Comparison of ENCODE assay signal across 8 mouse cellular contexts in genomic region chr4:55294255-55294687, GRCm38 (mm10). TPM values are rescaled to one million over a fixed set of nuclear protein-coding genes. Genes with fewer than 3 reads are reported as not detected.
DNase-seq lines count a peak whose midpoint lies in the region; ATAC-seq and TF ChIP-seq lines count a peak whose summit lies in the region.

No protein-coding gene starts in this region.

- peaks cover 19% of the 10 kb centered on the region for H3K4me1 ChIP-seq in heart, embryonic 13.5 days
- no peaks in the 10 kb centered on the region for H3K4me1 ChIP-seq in heart, adult 2 months (ENCODE audit: control insufficient read depth, insufficient read depth, low read length)
- H3K4me1 ChIP-seq in midbrain, embryonic 14.5 days (ENCODE audit: control insufficient read depth, insufficient read depth, low read length), result peaks cover 18% of the 10 kb centered on the region

- H3K4me3 ChIP-seq in heart, embryonic 13.5 days, result peak overlapping the region; percentile 57
- H3K4me3 ChIP-seq in heart, adult 2 months, result no peak overlapping the region
- peak overlapping the region; percentile 32 for H3K4me3 ChIP-seq in midbrain, embryonic 14.5 days (replicated peaks; ENCODE audit: low read depth, low read length)

- H3K27me3 ChIP-seq in heart, embryonic 13.5 days (replicated peaks), result no peaks in the 10 kb centered on the region
- H3K27me3 ChIP-seq in heart, adult 2 months (ENCODE audit: control insufficient read depth, insufficient read depth, low read length), result no peaks in the 10 kb centered on the region; the same call in 1 of the 2 replicates
- no peaks in the 10 kb centered on the region for H3K27me3 ChIP-seq in midbrain, embryonic 14.5 days (ENCODE audit: control insufficient read depth, insufficient read depth, low read length)

- 1% methylated on average over 14 of the region's 14 CpGs for WGBS in heart, embryonic 13.5 days
- under 1% methylated on average over 14 of the region's 14 CpGs for WGBS in heart, adult 2 months
- WGBS in midbrain, embryonic 14.5 days, result under 1% methylated on average over 14 of the region's 14 CpGs

- peak overlapping the region; percentile 78 for H3K4me2 ChIP-seq in heart, embryonic 13.5 days
- H3K4me2 ChIP-seq in midbrain, embryonic 14.5 days (ENCODE audit: low read length), result peak overlapping the region; percentile 63

- peak overlapping the region; percentile 77 for H3K9ac ChIP-seq in heart, embryonic 13.5 days
- no peak overlapping the region for H3K9ac ChIP-seq in heart, adult 2 months (ENCODE audit: low read depth, low read length)
- peak overlapping the region; percentile 70 for H3K9ac ChIP-seq in midbrain, embryonic 14.5 days (replicated peaks; ENCODE audit: low read length)

- H3K27ac ChIP-seq in heart, embryonic 13.5 days (replicated peaks), result peak overlapping the region; percentile 50; the same call in 1 of the 2 replicates
- no peak overlapping the region for H3K27ac ChIP-seq in heart, adult 2 months
- peak overlapping the region; percentile 94 for H3K27ac ChIP-seq in midbrain, embryonic 14.5 days (replicated peaks; ENCODE audit: low read depth, low read length)

- TF ChIP-seq POLR2A in heart, adult 2 months (IDR thresholded peaks at IDR 0.05; ENCODE audit: insufficient read depth, low read depth, low read length), result no peak
- peak; percentile 26; the same call in 1 of the 2 replicates for TF ChIP-seq POLR2A in brain, embryonic 14.5 days (IDR thresholded peaks at IDR 0.05; ENCODE audit: borderline replicate concordance, extremely low read depth, insufficient read depth, insufficient read length, poor library complexity, severe bottlenecking)

- no peaks in the 10 kb centered on the region for H3K36me3 ChIP-seq in heart, embryonic 13.5 days
- no peaks in the 10 kb centered on the region for H3K36me3 ChIP-seq in heart, adult 2 months (ENCODE audit: control insufficient read depth, insufficient read depth, low read length)
- no peaks in the 10 kb centered on the region for H3K36me3 ChIP-seq in midbrain, embryonic 14.5 days (ENCODE audit: control insufficient read depth, insufficient read depth, low read length)

- ATAC-seq in heart, embryonic 13.5 days (ENCODE audit: extremely low read depth, insufficient number of reproducible peaks, low FRiP score, low TSS enrichment), result no peak
- peak; percentile 94 for ATAC-seq in midbrain, embryonic 14.5 days (ENCODE audit: low FRiP score, low TSS enrichment)
- no peak for ATAC-seq in inflammation-experienced regulatory T-cells, adult 6 months

- TF ChIP-seq CTCF in heart, adult 2 months (IDR thresholded peaks at IDR 0.05), result no peak
- TF ChIP-seq CTCF in brain, embryonic 14.5 days (IDR thresholded peaks at IDR 0.05; ENCODE audit: borderline replicate concordance, extremely low read depth, insufficient read depth, insufficient read length), result no peak

- H3K79me2 ChIP-seq in heart, adult 2 months (replicated peaks; ENCODE audit: control insufficient read depth, insufficient read depth, low read length), result no peaks in the 10 kb centered on the region

- TF ChIP-seq EP300 in heart, adult 2 months (IDR thresholded peaks at IDR 0.05; ENCODE audit: insufficient read depth, low read depth, low read length), result no peak

- no peak for DNase-seq in heart, adult 2 months
- peak; percentile 98 for DNase-seq in brain, embryonic 14.5 days (ENCODE audit: low read depth)
- peak; percentile 30 to 43 for DNase-seq in frontal cortex, postnatal 36 days (ENCODE audit: low spot score in 2 of 2)
- peak; percentile 56 to 62 for DNase-seq in layer of hippocampus, postnatal 14 days (ENCODE audit: low spot score in 2 of 2)
- peak; percentile 94 for DNase-seq in midbrain, embryonic 14.5 days
- no peak for DNase-seq in thymus, adult 18-20 months

- intact Hi-C loops in heart, adult 2 months (cut with DNase I), result no loop called here

- no peaks in the 10 kb centered on the region for H3K9me3 ChIP-seq in heart, embryonic 13.5 days
- no peaks in the 10 kb centered on the region for H3K9me3 ChIP-seq in midbrain, embryonic 14.5 days (ENCODE audit: control insufficient read depth, low read length)

RNA-seq across cellular contexts. Expression of gene Rad23b, which starts 55.6 kb away (rescaled TPM):
- polyA plus RNA-seq in heart, embryonic 13.5 days (2015; fragmentation: Nextera tagmentation; extraction: Ambion mirVana), result 59.8 and 61.4 TPM in 2 replicates
- total RNA-seq in heart, adult 2 months (2021), result 100 to 1,000 TPM; 113 to 121 TPM
- polyA plus RNA-seq in heart, adult 2 months (2012; rRNA removed), result 124 and 137 TPM in 2 replicates
- polyA plus RNA-seq in brain, embryonic 14.5 days (2012; rRNA removed), result 230 and 250 TPM in 2 replicates
- total RNA-seq in layer of hippocampus, postnatal 14 days (2021), result 100 to 1,000 TPM; 179 to 185 TPM
- 82.0 and 83.9 TPM in 2 replicates for polyA plus RNA-seq in midbrain, embryonic 14.5 days (2014; fragmentation: Nextera tagmentation; extraction: Ambion mirVana)
- 10 to 100 TPM; 13.8 to 14.6 (median 14.2) TPM for polyA plus RNA-seq in inflammation-experienced regulatory T-cells, adult 6 months (2017; shearing (Covaris generic))

Comparison
In these comparisons a context has a peak if more than half of its experiments do, and no peak if none do; other contexts are left out.
1. DNase-seq: peak in brain, embryonic 14.5 days (single experiment), frontal cortex, postnatal 36 days (2 of 2), layer of hippocampus, postnatal 14 days (2 of 2) and midbrain, embryonic 14.5 days (single experiment); none in heart, adult 2 months (0 of 2) and thymus, adult 18-20 months (0 of 2).